Mouse (Mus musculus) forebrain, embryonic 16.5 days (tissue): ENCODE measurements around the gene Pxylp1. TPM values are rescaled to one million over a fixed set of nuclear protein-coding genes. Genes with fewer than 3 reads are reported as not detected.

Experiments used
- ATAC-seq: fragments of 200-750 bp; cut with Nextera tagmentation; 2 replicates; pipeline ENCODE4 v1.8.0; 2017; ENCODE audit warnings: mild to moderate bottlenecking, moderate library complexity
- H3K27ac ChIP-seq: fragments of 300-500 bp; sonication (generic); 2 replicates; pipeline ENCODE4 v1.5.1; 2014; ENCODE audit warnings: low read length, control low read depth
- H3K27me3 ChIP-seq: fragments of 300-500 bp; sonication (generic); replicated peaks from 2 replicates; pipeline ENCODE4 v1.6.1; 2014; ENCODE audit warnings: low read length; ENCODE audit not compliant: control insufficient read depth, insufficient read depth
- H3K36me3 ChIP-seq: fragments of 300-500 bp; sonication (generic); 2 replicates; pipeline ENCODE4 v1.6.1; 2014; ENCODE audit not compliant: control insufficient read depth, insufficient read depth
- H3K4me1 ChIP-seq: fragments of 300-500 bp; sonication (generic); replicated peaks from 2 replicates; pipeline ENCODE4 v1.6.1; 2014; ENCODE audit warnings: low read length; ENCODE audit not compliant: control insufficient read depth, insufficient read depth
- H3K4me2 ChIP-seq: fragments of 300-500 bp; sonication (generic); 2 replicates; pipeline ENCODE4 v1.6.1; 2014; ENCODE audit warnings: mild to moderate bottlenecking, low read length, control low read depth
- H3K4me3 ChIP-seq: fragments of 300-500 bp; sonication (generic); replicated peaks from 2 replicates; pipeline ENCODE4 v1.5.1; 2014; ENCODE audit warnings: mild to moderate bottlenecking, low read length, control low read depth
- H3K9ac ChIP-seq: fragments of 300-500 bp; sonication (generic); replicated peaks from 2 replicates; pipeline ENCODE4 v1.6.1; 2014; ENCODE audit warnings: low read depth, low read length, control low read depth
- H3K9me3 ChIP-seq: fragments of 300-500 bp; sonication (generic); 2 replicates; pipeline ENCODE4 v1.6.1; 2016; ENCODE audit warnings: low read length; ENCODE audit not compliant: control insufficient read depth
- WGBS: fragments of 180-500 bp; shearing (Covaris S2); extraction: QIAGEN DNeasy Blood & Tissue Kit; methylation state at CpG from one replicate; pipeline ENCODE4 v1.1.7; 2014; 5-methylcytosine and 5-hydroxymethylcytosine counted together
- polyA plus RNA-seq: library from polyadenylated mRNA; unstranded; fragments of >200 nt; fragmentation: Nextera tagmentation; extraction: Ambion mirVana; gene quantifications from 2 replicates; pipeline ENCODE4 v1.2.1, GENCODE M21; 2015

The Pxylp1 gene
- polyA plus RNA-seq, 1 experiment from 2014 or later = 33.3 TPM

GRCm38 (mm10) chr9:96836984-96837383 lies 55.5 kb downstream of the Pxylp1 start:
- ATAC-seq = no peak
- Histone ChIP-seq H3K27me3 (no peaks in the 10 kb centered on the region), H3K4me3 (no peak overlapping the region), H3K4me1 (peaks cover 21% of the 10 kb centered on the region), H3K9me3 (no peaks in the 10 kb centered on the region), H3K36me3 (no peaks in the 10 kb centered on the region), H3K9ac (no peak overlapping the region), H3K4me2 (no peak overlapping the region), H3K27ac (no peak overlapping the region)
- WGBS = 18% methylated on average over 8 of the region's 8 CpGs

GRCm38 (mm10) chr9:96835374-96835921 lies 57.0 kb downstream of the Pxylp1 start:
- H3K9ac ChIP-seq = no peak overlapping the region
- H3K4me1 ChIP-seq = peaks cover 23% of the 10 kb centered on the region
- WGBS = 90% methylated on average over 6 of the region's 6 CpGs
- no peak for ATAC-seq
- no peaks in the 10 kb centered on the region for H3K9me3 ChIP-seq
- H3K4me2 ChIP-seq = no peak overlapping the region
- no peaks in the 10 kb centered on the region for H3K27me3 ChIP-seq
- no peak overlapping the region for H3K27ac ChIP-seq
- no peak overlapping the region for H3K4me3 ChIP-seq
- H3K36me3 ChIP-seq = no peaks in the 10 kb centered on the region

GRCm38 (mm10) chr9:96833606-96834005 lies 58.9 kb downstream of the Pxylp1 start:
- no peak overlapping the region for H3K4me2 ChIP-seq
- no peak for ATAC-seq
- no peak overlapping the region for H3K4me3 ChIP-seq
- no peaks in the 10 kb centered on the region for H3K9me3 ChIP-seq
- WGBS = 57% methylated on average over 5 of the region's 5 CpGs
- no peaks in the 10 kb centered on the region for H3K27me3 ChIP-seq
- peaks cover 22% of the 10 kb centered on the region for H3K4me1 ChIP-seq
- no peak overlapping the region for H3K9ac ChIP-seq
- H3K36me3 ChIP-seq = no peaks in the 10 kb centered on the region
- no peak overlapping the region for H3K27ac ChIP-seq

- H3K27me3 ChIP-seq = no peaks in the 10 kb centered on the region
- no peak overlapping the region for H3K27ac ChIP-seq
- H3K4me2 ChIP-seq = no peak overlapping the region
- H3K9ac ChIP-seq = no peak overlapping the region
- H3K36me3 ChIP-seq = no peaks in the 10 kb centered on the region
- 82% methylated on average over 4 of the region's 4 CpGs for WGBS
- ATAC-seq = no peak
- H3K9me3 ChIP-seq = no peaks in the 10 kb centered on the region
- no peak overlapping the region for H3K4me3 ChIP-seq
- H3K4me1 ChIP-seq = peaks cover 11% of the 10 kb centered on the region
Observed at GRCm38 (mm10) chr9:96832516-96832915, 60.0 kb downstream of the Pxylp1 start.

- 23% methylated on average over 17 of the region's 17 CpGs for WGBS
- 0 out of 2 replicates have a peak overlapping the region, but pooled peaks have one; percentile 1 for H3K4me2 ChIP-seq
- no peaks in the 10 kb centered on the region for H3K27me3 ChIP-seq
- ATAC-seq = no peak
- H3K36me3 ChIP-seq = no peaks in the 10 kb centered on the region
- no peak overlapping the region for H3K4me3 ChIP-seq
- no peak overlapping the region for H3K9ac ChIP-seq
- peaks cover 5% of the 10 kb centered on the region for H3K4me1 ChIP-seq
- H3K9me3 ChIP-seq = no peaks in the 10 kb centered on the region
- no peak overlapping the region for H3K27ac ChIP-seq
Observed at GRCm38 (mm10) chr9:96830856-96831359, 61.6 kb downstream of the Pxylp1 start.

- Histone ChIP-seq H3K27ac (no peak overlapping the region), H3K4me2 (no peak overlapping the region), H3K4me1 (peaks cover 5% of the 10 kb centered on the region), H3K9ac (no peak overlapping the region), H3K9me3 (no peaks in the 10 kb centered on the region), H3K36me3 (0 out of 2 replicates have a peak, but pooled peaks cover 2% of the 10 kb centered on the region), H3K27me3 (no peaks in the 10 kb centered on the region), H3K4me3 (no peak overlapping the region)
- WGBS = 100% methylated on average over 2 of the region's 3 CpGs
- ATAC-seq = no peak
Observed at GRCm38 (mm10) chr9:96829682-96830081, 62.8 kb downstream of the Pxylp1 start.

GRCm38 (mm10) chr9:96828071-96828470 lies 64.4 kb downstream of the Pxylp1 start:
- Histone ChIP-seq H3K36me3 (0 out of 2 replicates have a peak, but pooled peaks cover 2% of the 10 kb centered on the region), H3K4me2 (no peak overlapping the region), H3K27me3 (no peaks in the 10 kb centered on the region), H3K9ac (no peak overlapping the region), H3K27ac (no peak overlapping the region), H3K4me3 (no peak overlapping the region), H3K9me3 (no peaks in the 10 kb centered on the region), H3K4me1 (peaks cover 7% of the 10 kb centered on the region)
- no peak for ATAC-seq
- 87% methylated on average over 2 of the region's 2 CpGs for WGBS

- H3K9ac ChIP-seq = no peak overlapping the region
- H3K4me1 ChIP-seq = peaks cover 7% of the 10 kb centered on the region; the same call in 1 of the 2 replicates
- 0 out of 2 replicates have a peak, but pooled peaks cover 2% of the 10 kb centered on the region for H3K36me3 ChIP-seq
- H3K4me3 ChIP-seq = no peak overlapping the region
- H3K27me3 ChIP-seq = no peaks in the 10 kb centered on the region
- H3K9me3 ChIP-seq = no peaks in the 10 kb centered on the region
- 75% methylated on average over 12 of the region's 12 CpGs for WGBS
- no peak overlapping the region for H3K27ac ChIP-seq
- no peak for ATAC-seq
- H3K4me2 ChIP-seq = no peak overlapping the region
Observed at GRCm38 (mm10) chr9:96827002-96827785, 65.3 kb downstream of the Pxylp1 start.

GRCm38 (mm10) chr9:96824857-96825256 lies 67.6 kb downstream of the Pxylp1 start:
- H3K4me1 ChIP-seq = 0 out of 2 replicates have a peak, but pooled peaks cover 2% of the 10 kb centered on the region
- 0 out of 2 replicates have a peak, but pooled peaks cover 2% of the 10 kb centered on the region for H3K36me3 ChIP-seq
- no peaks in the 10 kb centered on the region for H3K9me3 ChIP-seq
- H3K4me2 ChIP-seq = no peak overlapping the region
- 97% methylated on average over 18 of the region's 18 CpGs for WGBS
- H3K27me3 ChIP-seq = no peaks in the 10 kb centered on the region
- H3K27ac ChIP-seq = no peak overlapping the region
- no peak overlapping the region for H3K9ac ChIP-seq
- no peak for ATAC-seq
- H3K4me3 ChIP-seq = no peak overlapping the region
